Mouse (Mus musculus): ENCODE results near the gene Nudt22.

- no peak for TF ChIP-seq CTCF (IDR thresholded peaks at IDR 0.05; ENCODE audit: low read depth, low read length)
- no peak for TF ChIP-seq POLR2A (IDR thresholded peaks at IDR 0.05; ENCODE audit: borderline replicate concordance, low read depth, low read length)
Observed at GRCm38 (mm10) chr19:6956461-6956860, 39.5 kb downstream of the Nudt22 start.
